Mouse (Mus musculus) heart, adult 2 months (tissue): ENCODE data around the gene Prp2.
A peak's percentile ranks its signal among the peaks of the same experiment; 100 is the strongest.

Experiments used
- CTCF ChIP-seq: fragments of 200-600 bp; IDR thresholded peaks from 2 replicates; pipeline ENCODE4 v1.8.1; 2022; ENCODE audit warnings: antibody characterized with exemption, mild to moderate bottlenecking, moderate library complexity
- POLR2A ChIP-seq: fragments of 200-500 bp; IDR thresholded peaks from 2 replicates; pipeline ENCODE4 v1.6.1; 2011; ENCODE audit warnings: mild to moderate bottlenecking, low read depth, low read length, control low read depth; ENCODE audit not compliant: insufficient read depth

- TF ChIP-seq POLR2A (no peak), CTCF (peak; percentile 67)
Observed at GRCm38 (mm10) chr6:132649399-132649798, 53.7 kb downstream of the Prp2 start.
